Mouse (Mus musculus): ENCODE results near the gene Otop1.

Gene Otop1

DNA sequence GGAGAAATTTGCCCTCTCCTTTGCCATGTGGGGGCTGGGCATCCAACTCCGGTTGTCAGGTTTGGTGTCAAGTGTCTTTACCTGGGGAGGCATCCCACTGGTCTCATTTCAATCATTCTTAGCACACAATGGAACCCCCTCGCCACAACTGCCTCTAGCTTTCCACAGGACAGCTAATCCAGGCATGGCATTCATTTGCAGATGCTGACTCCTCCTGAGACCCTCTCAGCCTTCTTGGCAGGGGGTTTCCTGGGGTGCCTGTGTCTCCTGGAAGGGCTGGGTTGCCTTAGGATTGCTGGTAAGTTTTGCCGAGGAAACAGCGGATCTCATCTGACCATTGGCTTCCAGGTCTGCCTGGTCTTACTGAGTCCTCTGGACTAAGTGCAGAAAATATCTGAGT, at the start of gene Otop1:
Gene Otop1, plus strand, starts transcription at position 202 of the 400 bp plus-strand sequence.
- no peak for DNase-seq (ENCODE audit: low spot score)

DNA sequence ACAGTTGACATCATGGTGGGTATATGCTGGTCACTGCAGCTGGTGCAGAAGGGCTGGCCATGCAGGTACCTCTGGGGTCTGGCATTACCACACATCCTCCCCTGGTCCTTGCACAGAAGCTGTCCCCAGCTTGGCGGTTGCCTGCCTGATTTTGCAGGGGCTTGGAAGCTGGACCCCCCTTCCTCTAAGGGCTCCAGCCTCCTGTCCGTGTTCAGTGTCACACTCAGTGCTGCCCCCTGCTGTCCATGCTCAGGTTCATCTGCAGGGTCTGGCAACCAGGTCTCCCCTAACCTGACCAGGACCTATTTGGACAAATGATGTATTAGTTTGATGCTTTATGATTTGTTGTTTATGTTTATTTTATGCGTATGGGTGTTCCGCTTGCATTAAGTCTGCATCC, 40.4 kb upstream of the Otop1 start:
- DNase-seq (ENCODE audit: low spot score): no peak

- no peak for DNase-seq (ENCODE audit: low spot score)
These were observed 39.1 kb upstream of the Otop1 start for GRCm38 (mm10) chr5:38236627-38237026.

DNA sequence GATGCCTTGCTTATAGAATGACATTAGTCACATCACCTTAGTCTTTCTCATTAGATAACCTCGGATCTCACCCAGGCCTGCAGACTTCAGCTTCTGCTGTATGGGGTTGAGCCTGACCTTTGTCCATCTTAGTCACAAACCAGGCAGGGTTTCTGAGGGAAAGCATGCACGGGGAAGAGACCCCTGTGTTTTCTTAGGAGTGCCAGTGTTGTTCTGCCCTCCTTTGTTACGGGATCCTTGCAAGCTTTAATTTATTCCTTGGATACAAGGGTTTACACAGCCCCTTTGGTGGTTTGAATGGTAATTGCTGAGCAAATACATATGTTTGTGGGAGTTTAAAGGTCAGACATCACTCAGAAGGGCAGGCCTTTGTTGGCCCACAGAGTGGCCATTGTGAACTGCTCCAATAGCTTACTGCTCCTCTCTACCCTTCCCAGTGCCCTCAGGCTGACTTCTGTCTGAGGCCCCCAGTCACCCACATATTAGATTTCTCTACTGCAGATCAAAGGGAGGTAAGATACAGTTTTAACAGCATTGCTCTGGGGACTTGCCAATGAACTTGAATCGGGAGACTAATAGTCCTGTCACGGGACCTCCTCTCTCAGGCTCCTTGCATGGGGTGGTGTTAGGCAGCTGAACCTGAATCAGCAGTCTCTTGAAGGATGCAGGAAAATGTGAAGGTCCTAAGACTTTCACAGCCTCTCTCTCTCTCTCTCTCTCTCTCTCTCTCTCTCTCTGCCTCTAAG, 34.9 kb upstream of the Otop1 start:
- DNase-seq (ENCODE audit: low spot score): no peak

- no peak for DNase-seq (ENCODE audit: low spot score)
These were observed 34.3 kb upstream of the Otop1 start for GRCm38 (mm10) chr5:38241473-38241834.

DNA sequence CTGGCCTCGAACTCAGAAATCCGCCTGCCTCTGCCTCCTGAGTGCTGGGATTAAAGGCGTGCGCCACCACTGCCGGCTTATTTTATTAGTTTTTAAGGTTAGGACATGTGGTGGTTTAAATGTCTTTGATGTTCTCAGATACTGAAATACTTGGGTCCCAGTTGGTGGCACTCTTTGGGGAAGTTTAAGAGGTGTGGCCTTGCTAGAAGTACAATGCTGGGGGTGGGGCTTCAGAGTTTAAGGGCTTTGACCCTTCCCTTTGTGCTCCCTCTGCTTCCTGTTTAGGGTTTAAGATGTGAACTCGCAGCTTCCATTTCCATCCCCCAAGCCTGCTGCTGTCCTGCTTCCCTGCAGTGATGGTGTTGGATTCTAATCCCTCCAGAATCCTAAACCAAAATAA, 33.8 kb upstream of the Otop1 start:
- DNase-seq (ENCODE audit: low spot score): no peak

- DNase-seq (ENCODE audit: low spot score): no peak
These were observed 20.6 kb upstream of the Otop1 start for GRCm38 (mm10) chr5:38255195-38255594.

DNA sequence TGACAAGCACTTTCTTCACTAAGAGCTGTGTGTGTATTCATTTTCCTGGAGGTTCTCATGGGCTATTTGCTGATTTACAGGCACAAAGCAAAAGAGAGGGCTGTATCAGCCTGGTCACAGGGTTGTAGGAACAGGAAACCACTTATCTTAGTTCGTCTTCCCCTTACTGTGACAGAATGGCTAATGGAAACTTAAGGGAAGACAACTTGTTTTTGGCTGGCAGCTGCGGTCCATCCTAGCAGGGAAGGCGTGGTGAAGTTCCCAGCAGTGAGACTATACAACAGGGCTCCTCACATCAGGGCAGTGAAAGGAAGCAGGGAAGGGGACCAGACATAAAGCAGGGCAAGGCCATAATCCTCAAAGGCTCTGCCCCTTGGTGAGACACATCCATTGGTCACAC, 20.1 kb upstream of the Otop1 start:
- DNase-seq (ENCODE audit: low spot score): no peak

- no peak for DNase-seq (ENCODE audit: low spot score)
These were observed 19.2 kb upstream of the Otop1 start for GRCm38 (mm10) chr5:38256551-38256950.

GRCm38 (mm10) chr5:38258034-38258772, 17.6 kb upstream of the Otop1 start:
- DNase-seq (ENCODE audit: low spot score): no peak

DNA sequence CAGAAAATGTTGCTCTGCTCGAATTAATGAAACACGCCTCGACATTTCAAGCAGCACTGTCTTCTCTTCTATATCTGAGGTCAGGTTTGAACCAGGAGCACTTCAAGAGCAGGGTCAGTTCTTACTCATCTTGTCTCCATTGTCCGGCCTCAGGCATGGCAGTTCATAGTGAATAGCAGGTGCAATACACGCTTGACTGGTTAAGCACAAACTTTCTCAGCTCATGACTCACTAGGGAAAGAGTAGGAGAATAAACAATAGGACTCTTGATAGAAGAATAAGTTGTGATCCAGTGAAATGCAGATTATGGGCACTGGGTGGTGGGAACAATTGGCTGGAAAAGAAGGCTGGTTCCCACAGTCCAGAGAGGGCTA, 17.0 kb upstream of the Otop1 start:
- DNase-seq (ENCODE audit: low spot score): no peak

DNA sequence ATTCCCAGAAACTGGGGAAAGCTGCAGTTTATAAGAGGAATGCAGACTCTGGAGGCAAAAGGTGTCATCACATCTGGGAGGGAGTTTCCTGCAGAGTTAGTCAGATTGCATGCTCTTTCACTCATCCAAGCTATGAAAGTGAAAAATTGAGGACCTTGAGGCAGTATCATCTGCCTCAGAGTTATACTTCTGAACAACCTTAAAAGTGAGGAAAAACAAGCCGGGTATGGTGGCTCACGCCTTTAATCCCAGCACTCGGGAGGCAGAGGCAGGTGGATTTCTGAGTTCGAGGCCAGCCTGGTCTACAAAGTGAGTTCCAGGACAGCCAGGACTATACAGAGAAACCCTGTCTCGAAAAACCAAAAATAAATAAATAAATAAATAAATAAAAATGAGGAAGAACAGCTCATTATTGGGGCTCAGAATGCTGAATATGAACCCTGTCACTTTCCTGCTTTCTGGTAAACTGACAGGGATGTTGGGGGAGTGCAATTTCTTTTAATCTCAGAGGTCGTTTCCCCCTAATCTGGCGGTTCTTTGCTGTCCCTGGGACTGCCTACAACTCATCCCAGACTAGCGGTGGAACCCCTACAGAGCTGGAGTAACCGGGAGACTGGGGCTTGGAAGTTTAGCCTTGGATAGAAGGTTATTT, 16.2 kb upstream of the Otop1 start:
- peak; percentile 20 for DNase-seq (ENCODE audit: low spot score)

DNA sequence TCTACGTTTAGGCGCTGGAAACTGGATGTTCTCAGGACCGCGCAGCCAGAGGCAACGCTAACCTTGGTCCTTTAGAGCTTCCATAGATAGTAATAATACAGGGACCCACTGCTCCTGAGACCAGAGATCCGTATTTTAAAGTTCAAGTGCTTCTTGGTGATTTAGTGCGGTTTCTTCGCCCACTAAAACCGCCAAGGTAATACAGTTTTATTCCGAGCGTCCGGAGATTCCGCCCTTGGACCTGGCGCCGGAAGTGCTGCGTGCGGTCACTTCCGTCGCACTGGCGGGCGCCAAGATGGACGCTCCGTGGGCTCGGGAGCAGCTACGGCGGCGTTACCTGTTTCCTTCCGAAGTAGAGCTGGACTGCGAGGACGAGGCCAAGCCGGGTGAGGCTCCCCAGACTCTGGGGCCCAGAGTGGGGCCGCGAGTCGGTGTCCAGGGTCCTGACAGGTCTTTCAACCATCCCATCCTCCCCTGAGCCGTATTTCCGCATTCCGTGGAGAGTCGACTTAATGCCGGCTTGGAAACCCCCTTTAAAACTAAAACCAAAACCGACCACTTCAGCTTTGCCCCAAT, 15.6 kb upstream of the Otop1 start, which contains the start of gene Tmem128:
Gene Tmem128, plus strand, starts transcription at position 79 of the 576 bp plus-strand sequence.
- peak; percentile 39 for DNase-seq (ENCODE audit: low spot score)

GRCm38 (mm10) chr5:38270942-38271341, 4.8 kb upstream of the Otop1 start:
- no peak for DNase-seq (ENCODE audit: low spot score)

GRCm38 (mm10) chr5:38273831-38274230, 1.9 kb upstream of the Otop1 start:
- DNase-seq (ENCODE audit: low spot score): no peak

DNA sequence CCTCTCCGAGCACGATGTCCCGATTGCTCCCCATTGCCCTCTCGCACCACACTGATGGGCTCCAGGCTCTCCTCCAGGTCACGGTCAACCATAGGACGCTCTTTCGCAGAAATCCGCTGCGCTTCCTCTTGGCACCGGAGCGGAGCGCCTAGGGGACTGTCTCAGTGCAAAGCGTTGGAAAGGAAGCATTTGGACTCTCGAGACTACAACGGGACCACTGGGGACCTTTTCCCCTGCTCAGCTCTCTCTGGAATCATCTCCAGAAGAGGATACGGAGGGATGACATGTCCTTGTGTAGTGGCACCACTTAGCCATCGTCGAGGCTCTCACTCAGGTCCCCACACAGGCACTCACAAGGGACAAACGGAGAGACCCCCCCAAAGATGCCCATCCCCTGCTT, 679 bp downstream of the Otop1 start:
- DNase-seq (ENCODE audit: low spot score): no peak

DNA sequence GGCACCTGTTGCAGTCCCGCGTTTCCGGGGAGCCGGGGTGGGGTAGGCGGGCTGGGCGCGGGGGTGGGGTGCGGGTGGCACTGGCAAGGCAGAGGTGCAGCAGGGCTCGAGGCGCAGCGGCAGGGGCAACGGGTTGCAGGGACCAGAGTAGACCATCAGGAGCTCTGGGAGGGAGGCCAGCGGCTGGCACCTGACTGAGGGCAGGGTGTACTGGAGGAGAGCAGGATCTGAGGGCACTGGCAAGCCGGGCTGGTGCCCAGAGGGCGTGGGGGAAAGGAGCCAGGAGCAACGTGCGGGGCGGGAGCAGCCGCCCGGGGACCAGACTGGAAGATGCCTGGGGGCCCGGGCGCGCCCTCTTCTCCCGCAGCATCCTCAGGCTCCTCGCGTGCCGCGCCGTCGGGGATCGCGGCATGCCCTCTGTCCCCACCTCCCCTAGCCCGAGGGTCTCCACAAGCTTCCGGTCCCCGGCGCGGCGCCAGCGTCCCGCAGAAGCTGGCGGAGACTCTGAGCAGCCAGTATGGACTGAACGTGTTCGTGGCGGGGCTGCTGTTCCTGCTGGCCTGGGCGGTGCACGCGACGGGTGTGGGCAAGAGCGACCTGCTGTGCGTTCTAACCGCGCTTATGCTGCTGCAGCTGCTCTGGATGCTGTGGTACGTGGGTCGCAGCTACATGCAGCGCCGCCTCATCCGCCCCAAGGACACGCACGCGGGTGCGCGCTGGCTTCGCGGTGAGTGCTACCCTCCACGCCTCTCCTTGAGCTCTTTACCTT, 1.5 kb downstream of the Otop1 start:
- DNase-seq (ENCODE audit: low spot score): no peak

- DNase-seq (ENCODE audit: low spot score): no peak
These were observed 2.3 kb downstream of the Otop1 start for GRCm38 (mm10) chr5:38277936-38278600.

- DNase-seq (ENCODE audit: low spot score): no peak
These were observed 4.3 kb downstream of the Otop1 start for GRCm38 (mm10) chr5:38280075-38280474.

DNA sequence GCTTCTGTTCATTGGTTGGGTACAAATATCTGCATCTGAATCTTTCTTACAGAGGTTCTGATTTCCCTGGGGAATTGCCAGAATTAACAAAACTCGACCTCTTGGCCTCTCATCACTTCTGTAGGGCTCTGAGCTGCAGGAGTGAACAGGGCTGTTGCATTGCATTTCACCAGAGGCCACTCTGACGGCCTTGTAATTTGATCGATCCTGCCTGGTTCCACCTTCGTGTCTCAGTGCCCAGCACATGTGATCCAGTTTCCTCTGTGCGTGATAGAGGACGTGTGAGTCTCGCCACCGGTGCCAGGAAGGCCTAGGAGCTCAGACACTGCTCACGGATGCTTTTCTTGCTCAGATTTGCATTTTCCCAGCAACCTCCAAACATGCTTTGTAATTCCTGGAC, 10.0 kb downstream of the Otop1 start:
- no peak for DNase-seq (ENCODE audit: low spot score)

GRCm38 (mm10) chr5:38288476-38288875, 12.7 kb downstream of the Otop1 start:
- no peak for DNase-seq (ENCODE audit: low spot score)

All from layer of hippocampus, adult 9-10 months (tissue).